Mouse (Mus musculus) limb, embryonic 14.5 days (tissue): ENCODE data around the gene Ptpn4. TPM values are rescaled to one million over a fixed set of nuclear protein-coding genes. Genes with fewer than 3 reads are reported as not detected.

Experiments used
- ATAC-seq: fragments of 200-750 bp; cut with Nextera tagmentation; 2 replicates; pipeline ENCODE4 v1.8.0; 2017; ENCODE audit warnings: low read depth, moderate number of reproducible peaks, moderate TSS enrichment; ENCODE audit not compliant: low FRiP score
- DNase-seq: peaks from one replicate; pipeline ENCODE4 v3.0.0-alpha.2; 2015; ENCODE audit warnings: low spot score
- H3K27ac ChIP-seq: fragments of 300-500 bp; sonication (generic); replicated peaks from 2 replicates; pipeline ENCODE4 v1.5.1; 2014; ENCODE audit warnings: low read depth, mild to moderate bottlenecking, low read length, moderate library complexity, mixed read lengths
- H3K27me3 ChIP-seq: fragments of 300-500 bp; sonication (generic); 2 replicates; pipeline ENCODE4 v1.6.1; 2014; ENCODE audit warnings: low read length, mixed read lengths; ENCODE audit not compliant: control insufficient read depth, insufficient read depth
- H3K36me3 ChIP-seq: fragments of 300-500 bp; sonication (generic); 2 replicates; pipeline ENCODE4 v1.6.1; 2014; ENCODE audit warnings: mild to moderate bottlenecking, low read length, moderate library complexity, mixed read lengths; ENCODE audit not compliant: control insufficient read depth, insufficient read depth
- H3K4me1 ChIP-seq: fragments of 300-500 bp; sonication (generic); 2 replicates; pipeline ENCODE4 v1.6.1; 2014; ENCODE audit warnings: antibody characterized with exemption, low read length, mixed read lengths; ENCODE audit not compliant: control insufficient read depth, insufficient read depth
- H3K4me2 ChIP-seq: fragments of 300-500 bp; sonication (generic); replicated peaks from 2 replicates; pipeline ENCODE4 v1.6.1; 2014; ENCODE audit warnings: low read depth, mild to moderate bottlenecking, low read length, moderate library complexity; ENCODE audit not compliant: severe bottlenecking
- H3K4me3 ChIP-seq: fragments of 300-500 bp; sonication (generic); replicated peaks from 2 replicates; pipeline ENCODE4 v1.5.1; 2014; ENCODE audit warnings: low read length
- H3K9ac ChIP-seq: fragments of 300-500 bp; sonication (generic); 2 replicates; pipeline ENCODE4 v1.6.1; 2014; ENCODE audit warnings: mild to moderate bottlenecking, low read depth, low read length, moderate library complexity; ENCODE audit not compliant: severe bottlenecking
- H3K9me3 ChIP-seq: fragments of 300-500 bp; sonication (generic); 2 replicates; pipeline ENCODE4 v1.6.1; 2016; ENCODE audit warnings: low read length; ENCODE audit not compliant: control insufficient read depth
- POLR2A ChIP-seq: fragments of 200-500 bp; IDR thresholded peaks from 2 replicates; pipeline ENCODE4 v1.8.0; 2012; ENCODE audit warnings: inconsistent platforms, mild to moderate bottlenecking, moderate library complexity, borderline replicate concordance; ENCODE audit not compliant: insufficient read depth, insufficient read length; ENCODE audit errors: extremely low read depth
- WGBS: fragments of 180-500 bp; shearing (Covaris S2); extraction: QIAGEN DNeasy Blood & Tissue Kit; methylation state at CpG from one replicate; pipeline ENCODE4 v1.1.7; 2014; 5-methylcytosine and 5-hydroxymethylcytosine counted together
- polyA plus RNA-seq, 2 experiments: library from polyadenylated mRNA; depleted of rRNA in 1 of 2; stranded (reverse) in 1 of 2; unstranded in 1 of 2; fragments of >200 nt; fragmentation: Nextera tagmentation in 1 of 2; extraction: Ambion mirVana in 1 of 2; gene quantifications; 2 replicates each; pipeline versions ENCODE4 v1.2.1 to v1.2.3; 2012 to 2014

Gene Ptpn4
- polyA plus RNA-seq, 2 experiments: 4.2 to 7.5 TPM

DNA sequence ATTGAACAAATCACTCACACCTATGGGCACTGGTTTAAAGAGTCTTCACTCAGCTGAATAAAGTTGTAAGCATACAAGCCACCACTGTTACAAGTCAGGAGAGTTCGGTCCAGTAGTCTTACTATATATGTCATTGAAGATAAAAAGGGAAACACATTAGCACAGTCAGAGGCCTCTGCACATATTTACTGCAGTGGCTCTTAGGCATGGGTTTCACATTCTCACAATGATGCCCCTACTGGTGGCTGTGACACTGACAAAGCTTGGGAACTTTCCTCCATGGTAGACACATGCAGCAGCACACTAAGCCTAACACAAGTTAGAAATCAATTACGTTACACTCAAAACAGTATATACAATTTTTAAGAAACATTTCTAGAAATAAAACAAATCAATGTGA is 183.1 kb downstream of the Ptpn4 start:
- no peaks in the 10 kb centered on the region for H3K27me3 ChIP-seq
- H3K27ac ChIP-seq: no peak overlapping the region
- no peak for DNase-seq
- H3K9me3 ChIP-seq: no peaks in the 10 kb centered on the region
- H3K36me3 ChIP-seq: 0 out of 2 replicates have a peak, but pooled peaks cover 7% of the 10 kb centered on the region
- TF ChIP-seq POLR2A: no peak
- no peaks in the 10 kb centered on the region for H3K4me1 ChIP-seq
- no peak for ATAC-seq
- H3K4me2 ChIP-seq: no peak overlapping the region
- no peak overlapping the region for H3K9ac ChIP-seq
- no peak overlapping the region for H3K4me3 ChIP-seq
- WGBS: 94% methylated on average over 2 of the region's 2 CpGs

DNA sequence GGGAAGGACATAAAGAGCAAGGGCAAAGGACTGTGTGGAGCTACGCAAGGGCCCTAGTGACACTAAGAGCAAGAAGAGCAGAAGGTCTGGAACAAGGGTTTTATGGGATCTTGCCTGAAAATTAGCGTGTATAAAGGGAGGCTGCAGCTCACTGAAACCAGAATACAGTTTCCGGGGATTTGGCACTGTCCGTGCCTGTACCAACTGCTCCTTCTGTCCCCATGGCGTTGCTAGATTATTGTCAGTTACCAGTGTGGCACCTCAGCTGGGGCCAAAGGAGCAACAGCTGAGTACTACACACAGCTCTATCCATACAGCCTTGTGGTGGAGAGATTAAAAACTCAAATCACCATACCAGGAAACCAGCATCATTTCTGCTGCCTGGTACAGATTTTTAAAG is 187.0 kb downstream of the Ptpn4 start:
- TF ChIP-seq POLR2A: no peak
- Histone ChIP-seq H3K27ac (no peak overlapping the region), H3K4me3 (no peak overlapping the region), H3K27me3 (no peaks in the 10 kb centered on the region), H3K9me3 (no peaks in the 10 kb centered on the region), H3K4me2 (no peak overlapping the region), H3K36me3 (no peaks in the 10 kb centered on the region), H3K4me1 (no peaks in the 10 kb centered on the region), H3K9ac (no peak overlapping the region)
- ATAC-seq (no peak), DNase-seq (no peak)
- 86% methylated on average over 5 of the region's 5 CpGs for WGBS

DNA sequence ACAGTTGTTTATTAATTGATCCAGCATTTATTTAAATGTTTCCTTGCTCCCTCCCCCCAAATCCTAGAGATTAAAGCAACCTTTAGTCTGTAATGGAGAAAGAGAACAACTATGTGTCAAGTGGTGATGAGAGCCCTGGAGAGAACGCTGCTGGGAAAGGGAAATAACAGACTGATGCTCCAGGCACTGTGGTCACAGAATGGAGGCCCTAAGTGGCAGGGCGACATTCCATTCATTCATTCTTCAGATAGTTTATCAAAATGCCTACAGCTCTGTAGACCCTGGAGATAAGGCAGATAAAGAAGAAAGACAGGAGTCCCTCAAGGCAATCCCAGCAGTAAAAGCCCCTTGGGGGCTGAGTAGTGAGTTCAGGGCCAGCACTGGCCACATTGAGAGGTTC is 187.8 kb downstream of the Ptpn4 start:
- no peaks in the 10 kb centered on the region for H3K36me3 ChIP-seq
- no peak for TF ChIP-seq POLR2A

DNA sequence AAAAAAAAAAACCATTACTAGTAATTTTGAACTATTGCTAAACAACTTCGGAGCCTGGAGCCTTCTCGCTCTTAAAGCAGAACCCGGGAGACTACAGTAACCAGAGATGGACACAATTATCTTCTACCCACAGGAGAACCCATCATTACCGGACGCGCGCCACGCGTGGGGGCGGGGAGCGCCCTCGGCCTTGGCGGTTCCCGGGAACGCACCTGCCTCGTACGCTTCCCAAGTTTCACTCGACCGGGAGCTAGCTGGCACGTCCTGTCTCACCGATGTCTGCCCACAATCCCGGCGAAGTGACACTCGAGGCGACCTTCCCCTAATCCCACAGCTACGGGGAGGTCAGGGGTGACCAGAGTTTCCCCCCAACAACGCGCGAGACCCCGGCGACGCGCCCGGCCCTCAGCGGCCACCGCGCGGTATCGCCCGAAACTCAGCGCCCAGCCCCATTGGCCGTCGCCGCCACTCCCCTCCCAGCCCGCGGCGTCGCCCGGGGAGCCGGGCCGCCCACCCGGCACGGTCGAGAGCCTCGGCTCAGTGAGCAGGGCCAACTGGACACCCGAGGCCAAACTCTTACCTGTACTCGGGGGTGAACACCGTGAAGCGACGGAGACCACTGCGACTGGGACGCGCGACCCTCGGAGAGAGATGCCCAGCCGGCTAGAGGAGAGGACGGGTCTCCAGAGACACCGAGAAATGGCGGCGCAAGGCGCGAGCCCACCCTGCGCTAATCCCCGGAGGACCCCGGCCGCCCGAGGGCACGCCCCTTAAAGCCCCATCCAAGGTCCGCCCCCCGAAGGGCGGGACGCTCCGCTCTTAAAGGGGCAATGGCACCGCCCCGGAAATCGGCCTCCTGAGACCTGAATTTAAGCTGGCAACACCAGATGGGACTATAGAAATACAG is 189.0 kb downstream of the Ptpn4 start, which contains the start of gene Epb41l5:
Gene Epb41l5, minus strand, starts transcription at position 796 of the 907 bp plus-strand sequence.
- ATAC-seq (peak; percentile 92), DNase-seq (peak; percentile 80)
- no peaks in the 10 kb centered on the region for H3K27me3 ChIP-seq
- 0 out of 2 replicates have a peak, but pooled peaks have one; percentile 44 for TF ChIP-seq POLR2A
- peak within 1 kb of the TSS; percentile 72 for H3K4me2 ChIP-seq
- H3K4me3 ChIP-seq: peak within 1 kb of the TSS; percentile 73
- H3K9ac ChIP-seq: peak within 1 kb of the TSS; percentile 66
- no peaks in the 10 kb centered on the region for H3K36me3 ChIP-seq
- peak within 1 kb of the TSS; percentile 55 for H3K27ac ChIP-seq
- no peaks in the 10 kb centered on the region for H3K9me3 ChIP-seq
- WGBS: under 1% methylated on average over 58 of the region's 86 CpGs
- H3K4me1 ChIP-seq: no peaks in the 10 kb centered on the region

More for the DNA sequence above, 187.8 kb downstream of the Ptpn4 start:
- Histone ChIP-seq H3K9ac (no peak overlapping the region), H3K4me1 (no peaks in the 10 kb centered on the region), H3K27me3 (no peaks in the 10 kb centered on the region), H3K27ac (no peak overlapping the region), H3K4me3 (no peak overlapping the region), H3K4me2 (no peak overlapping the region), H3K9me3 (no peaks in the 10 kb centered on the region)
- ATAC-seq (no peak), DNase-seq (no peak)
- WGBS: 68% methylated on average over 2 of the region's 2 CpGs

DNA sequence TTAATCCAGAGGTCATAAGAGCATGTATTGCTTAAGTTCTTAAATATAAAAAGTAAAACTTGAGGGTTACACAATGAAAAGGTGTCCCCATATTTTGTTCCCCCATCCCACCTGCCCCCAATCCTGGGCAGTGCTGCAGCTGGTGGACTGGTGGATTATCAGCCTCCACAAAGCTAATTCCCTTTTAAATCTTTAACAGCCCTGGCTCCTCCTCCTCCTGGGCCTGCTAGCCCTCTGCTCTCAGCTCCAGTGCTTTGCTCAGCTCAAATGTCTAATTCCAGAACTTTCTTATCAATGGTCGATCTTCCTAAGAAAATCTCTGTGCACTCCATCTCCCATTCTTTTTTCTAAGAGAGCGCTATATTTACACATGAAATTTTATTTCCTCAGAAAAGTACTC is 191.1 kb downstream of the Ptpn4 start:
- DNase-seq (no peak), ATAC-seq (no peak)
- Histone ChIP-seq H3K4me1 (no peaks in the 10 kb centered on the region), H3K27ac (no peak overlapping the region), H3K9me3 (no peaks in the 10 kb centered on the region), H3K4me2 (no peak overlapping the region), H3K27me3 (no peaks in the 10 kb centered on the region), H3K9ac (no peak overlapping the region), H3K4me3 (no peak overlapping the region), H3K36me3 (no peaks in the 10 kb centered on the region)
- TF ChIP-seq POLR2A: no peak
- 68% methylated on average over 2 of the region's 2 CpGs for WGBS
